22 mouse cellular contexts compared by ENCODE assay signal in the genomic region with DNA sequence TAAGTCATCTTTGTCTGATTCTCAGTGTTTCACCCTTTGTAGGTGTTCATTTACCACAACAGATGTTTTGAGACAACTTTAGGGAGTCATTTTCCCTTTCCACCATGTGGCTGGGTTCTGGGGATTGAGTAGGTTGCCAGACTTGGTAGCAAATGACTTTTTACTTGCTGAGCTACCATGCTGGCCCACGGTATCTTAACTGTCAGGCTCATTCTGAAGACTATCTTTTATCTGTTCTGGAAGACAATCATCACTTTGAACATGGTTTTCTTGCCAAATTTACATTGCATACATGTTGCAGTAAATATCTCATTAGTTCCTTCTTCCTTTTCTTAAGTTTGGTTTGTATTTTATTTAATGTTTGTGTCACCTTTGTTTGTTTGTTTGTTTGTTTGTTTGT. TPM values are rescaled to one million over a fixed set of nuclear protein-coding genes. Genes with fewer than 3 reads are reported as not detected.
DNase-seq lines count a peak whose midpoint lies in the region; ATAC-seq and TF ChIP-seq lines count a peak whose summit lies in the region.
"Had no signal": no experiment of that assay in that cellular context is flagged by ENCODE, and none has a peak within 500 bp of the region (broad histone marks: within the 10 kb centered on the region; RNA-seq: fewer than 3 reads in every experiment).

No protein-coding gene starts in this region.

- peak overlapping the region; percentile 57 for H3K27ac ChIP-seq in MEL (ENCODE audit: control insufficient read depth, low read depth, low read length)
- no peak overlapping the region for H3K27ac ChIP-seq in hindbrain, embryonic 12.5 days
- H3K27ac ChIP-seq: embryonic facial prominence, embryonic 10.5 days; embryonic facial prominence, embryonic 12.5 days; forebrain, embryonic 13.5 days; forebrain, embryonic 15.5 days had no signal

- TF ChIP-seq EP300 in MEL (IDR thresholded peaks at IDR 0.05; ENCODE audit: low read depth in 1 of 2, low read length in 2 of 2): peak; percentile 75 to 76; a peak in 3 of 4 replicates

- no peak overlapping the region for H3K4me2 ChIP-seq in hindbrain, embryonic 12.5 days (replicated peaks)
- H3K4me2 ChIP-seq: embryonic facial prominence, embryonic 12.5 days; forebrain, embryonic 13.5 days; forebrain, embryonic 15.5 days had no signal

- H3K79me2 ChIP-seq in MEL (ENCODE audit: control insufficient read depth, insufficient read depth, low read length, poor library complexity): peaks cover 17% of the 10 kb centered on the region

- TF ChIP-seq POLR2A in MEL (IDR thresholded peaks at IDR 0.05; ENCODE audit: control insufficient read depth in 1 of 2, insufficient read depth in 1 of 2, low read depth in 1 of 2, low read length in 2 of 2, poor library complexity in 1 of 2): no peak

- 89% methylated on average over 1 of the region's 1 CpGs for WGBS in hindbrain, embryonic 12.5 days

- peak; percentile 29; the same call in 1 of the 2 replicates for ATAC-seq in frontal cortex, adult (ENCODE audit: low TSS enrichment)
- peak; percentile 27; the same call in 1 of the 2 replicates for ATAC-seq in megakaryocyte progenitor cell, adult 5-6 weeks (replicated peaks; ENCODE audit: poor library complexity)
- no peak for ATAC-seq in hindbrain, embryonic 12.5 days (ENCODE audit: low FRiP score)
- ATAC-seq: CD4-positive, CD25-positive, alpha-beta regulatory T cell, adult 4 months; forebrain, embryonic 13.5 days; forebrain, embryonic 15.5 days had no signal

- TF ChIP-seq CTCF in MEL (IDR thresholded peaks at IDR 0.05 in 2 of 3, conservative IDR thresholded peaks at IDR 0.05 in 1 of 3; ENCODE audit: control insufficient read depth in 1 of 3, insufficient read depth in 1 of 3, low read depth in 2 of 3, low read length in 3 of 3, poor library complexity in 1 of 3, severe bottlenecking in 1 of 3): no peak

- TF ChIP-seq RAD21 in MEL (IDR thresholded peaks at IDR 0.05; ENCODE audit: low read depth, low read length): no peak

- H3K4me1 ChIP-seq in MEL (ENCODE audit: control insufficient read depth in 1 of 2, insufficient read depth in 2 of 2, low read length in 2 of 2): peaks cover 18 to 40% of the 10 kb centered on the region in 2 experiments
- H3K4me1 ChIP-seq in hindbrain, embryonic 12.5 days: peaks cover 8% of the 10 kb centered on the region

- no peaks in the 10 kb centered on the region for H3K9me3 ChIP-seq in MEL (replicated peaks; ENCODE audit: insufficient read depth, low read length)
- no peaks in the 10 kb centered on the region for H3K9me3 ChIP-seq in hindbrain, embryonic 12.5 days (replicated peaks)
- H3K9me3 ChIP-seq: embryonic facial prominence, embryonic 10.5 days; embryonic facial prominence, embryonic 12.5 days; forebrain, embryonic 13.5 days; forebrain, embryonic 15.5 days; G1E had no signal

- H3K9ac ChIP-seq in MEL (ENCODE audit: control insufficient read depth, low read depth, low read length, poor library complexity, severe bottlenecking): no peak overlapping the region; the same call in 1 of the 2 replicates
- no peak overlapping the region for H3K9ac ChIP-seq in hindbrain, embryonic 12.5 days
- H3K9ac ChIP-seq: embryonic facial prominence, embryonic 12.5 days; forebrain, embryonic 13.5 days; forebrain, embryonic 15.5 days had no signal

- peaks cover 5 to 39% of the 10 kb centered on the region in 2 experiments for H3K36me3 ChIP-seq in MEL (ENCODE audit: control insufficient read depth in 1 of 2, insufficient read depth in 2 of 2, low read length in 2 of 2)
- peaks cover 3% of the 10 kb centered on the region; the same call in 1 of the 2 replicates for H3K36me3 ChIP-seq in hindbrain, embryonic 12.5 days

- H3K4me3 ChIP-seq in MEL (ENCODE audit: control insufficient read depth in 1 of 2, insufficient read depth in 1 of 2, low read depth in 2 of 2, low read length in 2 of 2): no peak overlapping the region
- H3K4me3 ChIP-seq in hindbrain, embryonic 12.5 days: no peak overlapping the region
- H3K4me3 ChIP-seq: embryonic facial prominence, embryonic 10.5 days; embryonic facial prominence, embryonic 12.5 days; forebrain, embryonic 13.5 days; forebrain, embryonic 15.5 days had no signal

- H3K27me3 ChIP-seq in MEL (ENCODE audit: control insufficient read depth in 1 of 2, insufficient read depth in 2 of 2, low read length in 2 of 2): no peaks in the 10 kb centered on the region
- H3K27me3 ChIP-seq in hindbrain, embryonic 12.5 days: no peaks in the 10 kb centered on the region
- H3K27me3 ChIP-seq: CH12.LX; embryonic facial prominence, embryonic 12.5 days; forebrain, embryonic 13.5 days; forebrain, embryonic 15.5 days had no signal

- no peak for DNase-seq in frontal cortex, postnatal 14 days (ENCODE audit: low spot score in 2 of 2)
- peak; percentile 69 for DNase-seq in MEL (ENCODE audit: low read depth, low spot score)
- DNase-seq in thymus, postnatal 0 days (ENCODE audit: low spot score): no peak
- DNase-seq: adrenal gland, adult 2 months; adrenal gland, postnatal 10 days; adrenal gland, postnatal 25 days; B cell, adult 2 months; cerebellum, adult 11-12 months; cerebellum, adult 2 months; cerebellum, adult 9-10 months; cerebellum, postnatal 10 days; cerebellum, postnatal 25 days had no signal

TF ChIP-seq in MEL, 35 proteins besides CTCF, POLR2A, EP300 and RAD21:
- TF ChIP-seq ZMIZ1 (IDR thresholded peaks at IDR 0.05; ENCODE audit: low read depth, low read length): no peak
- TF ChIP-seq ETS1 (IDR thresholded peaks at IDR 0.05; ENCODE audit: low read depth, low read length): peak; percentile 77
- TF ChIP-seq CHD2 (IDR thresholded peaks at IDR 0.05; ENCODE audit: low read length): no peak
- TF ChIP-seq BHLHE40 (IDR thresholded peaks at IDR 0.05; ENCODE audit: borderline replicate concordance, low read depth, low read length): no peak
- no peak for TF ChIP-seq MYC (IDR thresholded peaks at IDR 0.05; ENCODE audit: low read depth, low read length)
- TF ChIP-seq MYB (IDR thresholded peaks at IDR 0.05; ENCODE audit: low read depth, low read length): no peak
- no peak for TF ChIP-seq NELFE (IDR thresholded peaks at IDR 0.05; ENCODE audit: low read depth, low read length)
- TF ChIP-seq USF2 (IDR thresholded peaks at IDR 0.05; ENCODE audit: borderline replicate concordance in 1 of 2, insufficient read depth in 1 of 2, low read depth in 1 of 2, low read length in 2 of 2): no peak
- no peak for TF ChIP-seq POLR2AphosphoS2 (IDR thresholded peaks at IDR 0.05; ENCODE audit: low read length)
- no peak for TF ChIP-seq TBP (IDR thresholded peaks at IDR 0.05; ENCODE audit: low read depth, low read length)
- TF ChIP-seq CHD1 (IDR thresholded peaks at IDR 0.05; ENCODE audit: low read depth, low read length): no peak
- no peak for TF ChIP-seq HCFC1 (IDR thresholded peaks at IDR 0.05; ENCODE audit: low read depth, low read length)
- no peak for TF ChIP-seq POLR2AphosphoS5 (IDR thresholded peaks at IDR 0.05; ENCODE audit: borderline replicate concordance, low read depth, low read length)
- no peak for TF ChIP-seq ZC3H11A (IDR thresholded peaks at IDR 0.05; ENCODE audit: low read depth, low read length)
- no peak for TF ChIP-seq KAT2A (conservative IDR thresholded peaks at IDR 0.05; ENCODE audit: low read depth, low read length)
- TF ChIP-seq SIN3A (IDR thresholded peaks at IDR 0.05; ENCODE audit: low read length): peak; percentile 72
- no peak for TF ChIP-seq MAZ (IDR thresholded peaks at IDR 0.05; ENCODE audit: low read depth, low read length)
- no peak for TF ChIP-seq JUND (IDR thresholded peaks at IDR 0.05; ENCODE audit: low read depth, low read length)
- peak; percentile 81 for TF ChIP-seq TCF12 (IDR thresholded peaks at IDR 0.05; ENCODE audit: low read depth, low read length)
- peak; percentile 79 for TF ChIP-seq GATA1 (IDR thresholded peaks at IDR 0.05; ENCODE audit: low read depth, low read length)
- no peak for TF ChIP-seq UBTF (IDR thresholded peaks at IDR 0.05; ENCODE audit: borderline replicate concordance, insufficient read depth, low read depth, low read length)
- TF ChIP-seq MAFK (IDR thresholded peaks at IDR 0.05; ENCODE audit: borderline replicate concordance, low read depth, low read length): no peak; the same call in 1 of the 2 replicates
- no peak for TF ChIP-seq TAL1 (IDR thresholded peaks at IDR 0.05; ENCODE audit: low read length)
- peak; percentile 40; the same call in 1 of the 2 replicates for TF ChIP-seq MAX (IDR thresholded peaks at IDR 0.05; ENCODE audit: low read length)
- no peak for TF ChIP-seq ZKSCAN1 (IDR thresholded peaks at IDR 0.05; ENCODE audit: low read depth, low read length)
- TF ChIP-seq MXI1 (IDR thresholded peaks at IDR 0.05; ENCODE audit: low read depth, low read length): peak; percentile 87
- no peak for TF ChIP-seq USF1 (IDR thresholded peaks at IDR 0.05; ENCODE audit: low read depth, low read length)
- no peak for TF ChIP-seq ELF1 (IDR thresholded peaks at IDR 0.05; ENCODE audit: low read depth, low read length)
- no peak for TF ChIP-seq NRF1 (IDR thresholded peaks at IDR 0.05; ENCODE audit: insufficient read depth, low read depth, low read length, poor library complexity, severe bottlenecking)
- no peak for TF ChIP-seq GABPA (IDR thresholded peaks at IDR 0.05; ENCODE audit: low read depth, low read length)
- TF ChIP-seq E2F4 (IDR thresholded peaks at IDR 0.05; ENCODE audit: borderline replicate concordance, low read depth, low read length): no peak
- no peak for TF ChIP-seq SMC3 (IDR thresholded peaks at IDR 0.05; ENCODE audit: low read depth, low read length)
- TF ChIP-seq ZNF384 (IDR thresholded peaks at IDR 0.05; ENCODE audit: low read depth, low read length): no peak
- no peak for TF ChIP-seq MEF2A (IDR thresholded peaks at IDR 0.05; ENCODE audit: extremely low read depth, insufficient replicate concordance, low read depth, low read length, poor library complexity, severe bottlenecking)
- 0 out of 2 replicates have a peak, but pooled peaks have one; percentile 17 for TF ChIP-seq RCOR1 (IDR thresholded peaks at IDR 0.05; ENCODE audit: low read depth, low read length)

RNA-seq across cellular contexts. Expression of gene Fam117b, which starts 33.2 kb away (rescaled TPM):
- 11.2 and 17.1 TPM in 2 replicates for total RNA-seq in MEL (2012; rRNA removed)
- polyA plus RNA-seq in MEL (2012; ENCODE audit: insufficient read depth in 1 of 2, insufficient read length in 2 of 2, low read depth in 1 of 2, low replicate concordance in 2 of 2, missing spikeins in 1 of 2): 10 to 100 TPM in 1 of 2 experiments, not detected in 1; 15.5 TPM
- 23.7 and 24.5 TPM in 2 replicates for total RNA-seq in megakaryocyte progenitor cell, adult 5-6 weeks (2015)
- total RNA-seq in megakaryocyte progenitor cell, adult 5-6 weeks (2017): 21.2 and 24.4 TPM in 2 replicates
- polyA plus RNA-seq in thymus, postnatal 0 days (2015; fragmentation: Nextera tagmentation; extraction: Ambion mirVana): 4.8 and 5.9 TPM in 2 replicates
- 34.5 and 38.0 TPM in 2 replicates for polyA plus RNA-seq in hindbrain, embryonic 12.5 days (2016; fragmentation: Nextera tagmentation; extraction: Ambion mirVana)
